Mouse (Mus musculus) liver (tissue): ENCODE measurements at regions not wholly inside any gene's neighbourhood (a gene's known extent, or its start where the extent isn't known, plus 50 kb on each side); places are given as distances from the start of the nearest gene placed in this dataset.
A peak's percentile ranks its signal among the peaks of the same experiment; 100 is the strongest.
"Not testable (repeated sequence)": the region's sequence is repeated elsewhere in the genome, so short reads cannot be mapped to it uniquely, and the experiment has no call there.

Experiments
- DNase-seq: peaks from one replicate; pipeline ENCODE4 v3.0.0-alpha.2; 2020; ENCODE audit warnings: mixed read lengths

DNA sequence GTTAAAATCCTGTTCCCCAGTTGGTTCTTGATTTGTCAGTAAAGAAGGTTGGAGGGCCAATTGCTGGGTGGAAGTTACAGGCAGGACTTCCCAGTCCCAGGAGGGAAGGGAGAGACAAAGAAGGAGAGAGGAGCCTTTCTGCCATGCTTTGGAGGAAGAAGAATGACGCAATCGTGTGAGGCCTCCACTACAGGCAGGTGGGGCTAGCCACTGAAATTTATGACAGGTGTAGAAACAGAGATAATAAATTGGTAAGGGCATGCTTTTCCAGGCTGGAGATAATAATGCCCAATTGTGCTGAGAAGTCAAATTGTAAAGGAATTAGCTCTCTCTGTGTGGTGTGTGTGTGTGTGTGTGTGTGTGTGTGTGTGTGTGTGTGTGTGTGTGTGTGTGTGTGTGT lies 135.0 kb upstream of the Zfp637 start:
- DNase-seq: no peak

DNA sequence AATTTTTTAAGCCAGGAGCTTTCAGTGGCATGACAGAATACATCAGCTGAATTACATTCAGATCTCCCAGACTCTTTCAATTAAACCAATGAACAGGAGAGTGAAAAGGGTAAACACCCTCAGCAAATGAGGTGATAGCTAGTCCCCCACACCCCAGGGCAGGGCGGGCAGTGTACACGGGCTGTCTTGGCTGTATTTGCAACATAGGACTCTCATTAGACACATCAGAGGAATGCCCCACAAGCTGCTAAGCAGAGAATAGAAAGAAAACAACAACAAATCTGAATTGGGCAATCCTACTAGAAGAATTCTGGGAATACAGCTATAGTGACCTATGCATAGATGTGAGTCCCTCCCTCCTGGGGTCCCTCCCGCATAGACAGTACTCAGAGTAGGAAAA lies 131.8 kb upstream of the Zfp637 start:
- DNase-seq: no peak

DNA sequence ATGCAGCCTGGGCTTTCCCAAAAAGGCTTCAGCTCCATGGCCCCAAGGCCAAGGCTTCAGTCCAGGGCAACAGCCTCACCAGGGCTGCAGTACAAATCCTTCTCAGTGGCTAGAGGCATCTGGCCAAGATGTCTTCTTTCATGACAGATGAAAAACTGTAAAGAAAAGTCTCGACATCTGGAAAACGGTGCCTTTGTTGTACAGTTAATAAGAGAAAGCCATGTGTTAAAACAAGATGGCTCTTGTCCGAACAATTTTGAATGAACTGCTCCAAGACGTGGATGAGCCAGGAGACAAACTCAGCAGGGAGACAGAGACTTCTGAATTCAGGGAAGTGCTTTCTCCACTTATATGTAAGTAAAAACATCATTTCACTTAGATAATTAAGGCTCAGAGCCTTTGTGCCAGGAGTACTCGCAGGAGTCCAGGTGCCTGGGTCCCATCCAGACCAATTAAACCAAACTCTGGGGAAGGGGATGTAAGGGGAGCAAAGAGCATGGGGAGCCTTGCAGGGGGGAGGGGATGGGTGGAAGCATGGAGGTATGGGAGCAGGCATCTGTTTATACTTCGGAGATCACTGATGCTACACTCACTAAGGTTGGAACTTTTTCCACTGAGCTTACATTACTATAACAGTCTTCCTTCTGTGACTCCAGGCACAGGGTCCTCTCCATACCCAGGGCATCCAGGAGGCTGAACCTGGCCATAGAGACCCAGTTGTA lies 125.8 kb upstream of the Zfp637 start:
- DNase-seq: no peak

DNA sequence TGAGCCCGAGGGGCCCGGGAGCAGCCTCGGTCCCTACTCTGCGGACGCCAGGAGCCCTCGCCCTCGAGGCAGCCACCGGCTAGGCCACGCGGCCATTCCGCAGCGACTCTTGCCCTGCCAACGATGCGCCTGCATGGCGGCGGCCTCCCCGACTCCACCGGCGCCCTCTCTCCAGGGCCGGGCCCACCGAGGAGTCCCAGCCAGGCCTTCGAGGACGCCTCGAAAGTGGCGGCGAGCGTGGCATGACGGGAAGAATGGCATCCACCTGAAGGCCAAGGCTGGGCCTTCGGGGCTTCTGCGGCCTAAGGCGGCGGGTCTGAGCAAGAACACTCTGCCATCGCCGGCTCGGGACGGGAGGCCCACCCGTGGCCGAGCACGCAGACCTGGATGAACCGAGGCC lies 124.6 kb upstream of the Zfp637 start:
- not testable (repeated sequence) for DNase-seq

DNA sequence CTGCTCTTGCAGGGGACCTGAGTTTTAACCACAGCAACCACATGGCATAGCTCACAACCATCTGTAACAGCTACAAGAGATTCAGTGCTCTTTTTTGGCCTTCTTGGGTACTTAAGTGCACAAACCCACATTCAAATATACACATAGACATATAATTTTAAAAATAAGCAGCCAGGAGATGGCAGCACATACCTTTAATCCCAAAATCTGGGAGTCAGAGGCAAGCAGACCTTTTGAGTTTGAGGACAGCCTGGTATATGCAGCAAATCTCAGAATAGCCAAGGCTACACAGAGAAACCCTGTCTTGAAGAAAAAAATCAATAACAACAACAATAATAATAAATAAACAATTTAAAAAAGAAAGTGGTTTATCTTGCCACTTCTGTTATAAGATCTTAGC lies 88.6 kb upstream of the Zfp637 start:
- not testable (repeated sequence) for DNase-seq

DNA sequence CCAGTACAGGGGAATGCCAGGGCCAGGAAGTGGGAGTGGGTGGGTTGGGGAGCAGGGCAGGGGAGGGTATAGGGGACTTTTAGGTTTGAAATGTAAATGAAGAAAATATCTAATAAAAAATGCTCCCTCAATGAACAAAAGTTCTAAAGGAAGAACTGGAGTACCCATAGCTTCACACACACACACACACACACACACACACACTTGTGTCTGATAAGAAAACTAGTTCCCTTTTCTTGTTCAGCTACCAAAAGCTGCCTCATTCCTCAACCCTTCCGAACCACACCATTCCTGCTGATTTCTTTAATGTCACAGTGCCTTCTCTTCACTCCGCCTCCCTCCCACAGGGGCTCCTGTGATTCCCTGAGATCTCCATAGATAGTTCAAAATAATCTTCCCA lies 85.3 kb upstream of the Zfp637 start:
- not testable (repeated sequence) for DNase-seq

DNA sequence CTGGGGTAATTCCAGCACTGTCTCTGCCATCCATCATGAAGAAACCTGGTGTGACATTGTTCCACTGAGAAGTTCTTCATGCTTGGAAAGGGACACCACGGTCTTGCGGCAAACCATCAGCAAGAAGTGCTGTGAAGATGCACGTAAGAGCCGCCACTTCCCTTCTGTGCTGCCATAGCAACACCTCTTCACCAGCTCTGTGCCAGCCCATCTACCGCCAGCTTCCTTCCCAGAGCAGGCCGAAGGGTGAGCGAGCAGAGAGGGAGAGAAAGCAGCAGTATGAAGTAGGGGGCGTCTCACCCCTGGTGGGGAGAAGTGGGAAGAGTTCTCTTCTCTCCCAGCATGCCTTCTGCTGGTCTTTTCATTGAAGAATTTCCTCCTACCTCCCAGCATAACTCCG lies 84.8 kb upstream of the Zfp637 start:
- DNase-seq: no peak

DNA sequence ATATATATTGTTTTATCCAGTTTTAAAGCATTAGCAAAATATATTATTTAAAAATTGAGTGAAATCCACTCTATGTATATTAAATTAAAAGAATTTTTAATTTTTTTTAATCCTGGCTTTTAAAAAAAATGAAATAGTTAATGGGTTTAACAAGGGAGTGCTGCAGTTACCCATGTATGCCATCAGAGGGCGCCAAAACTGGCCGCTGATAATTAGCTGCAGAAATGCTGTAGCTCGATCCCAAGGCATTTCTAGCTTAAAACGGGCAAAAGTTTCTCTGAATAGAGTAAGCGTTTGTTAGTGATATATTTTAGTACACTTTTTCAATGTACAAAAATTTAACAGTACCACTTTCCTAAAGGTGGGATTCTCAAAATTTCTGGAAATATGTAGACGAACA lies 82.5 kb upstream of the Zfp637 start:
- peak; percentile 38 for DNase-seq

DNA sequence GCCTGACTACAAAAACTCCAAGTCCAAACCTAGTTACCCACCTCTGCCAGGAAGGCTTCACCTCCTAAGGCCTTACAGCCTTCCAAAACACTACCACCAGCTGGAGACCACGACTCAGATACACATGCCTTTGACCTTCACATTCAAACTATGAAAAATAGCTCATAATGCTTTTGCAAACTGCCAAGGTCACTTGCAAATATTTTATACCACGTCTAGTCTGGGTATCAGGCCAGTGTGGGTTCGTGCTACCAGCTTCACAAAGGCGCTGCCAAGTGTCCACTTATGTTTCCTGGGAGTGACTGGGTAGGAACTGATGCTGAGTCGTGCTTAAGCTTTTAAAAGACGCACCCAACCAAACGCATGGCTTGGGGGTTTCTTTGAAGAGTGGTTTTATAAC lies 69.5 kb upstream of the Zfp637 start:
- DNase-seq: no peak

DNA sequence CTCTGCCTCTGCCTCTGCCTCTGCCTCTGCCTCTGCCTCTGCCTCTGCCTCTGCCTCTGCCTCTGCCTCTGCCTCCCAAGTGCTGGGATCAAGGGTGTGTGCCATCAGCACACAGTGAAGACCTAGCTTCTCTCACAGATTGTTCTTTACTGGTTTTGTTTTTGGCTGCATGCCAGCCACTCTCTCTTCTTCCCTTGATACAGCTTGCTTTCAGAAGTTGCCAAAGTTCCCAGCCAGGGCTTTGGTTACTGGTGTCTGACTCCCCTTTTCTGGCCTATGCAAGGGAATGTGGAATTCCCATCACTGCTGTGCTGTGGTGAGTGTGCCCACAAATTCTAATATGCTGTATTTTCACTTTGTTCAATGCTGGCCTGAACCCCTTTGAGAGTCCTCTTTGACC lies 68.6 kb upstream of the Zfp637 start:
- no peak for DNase-seq

DNA sequence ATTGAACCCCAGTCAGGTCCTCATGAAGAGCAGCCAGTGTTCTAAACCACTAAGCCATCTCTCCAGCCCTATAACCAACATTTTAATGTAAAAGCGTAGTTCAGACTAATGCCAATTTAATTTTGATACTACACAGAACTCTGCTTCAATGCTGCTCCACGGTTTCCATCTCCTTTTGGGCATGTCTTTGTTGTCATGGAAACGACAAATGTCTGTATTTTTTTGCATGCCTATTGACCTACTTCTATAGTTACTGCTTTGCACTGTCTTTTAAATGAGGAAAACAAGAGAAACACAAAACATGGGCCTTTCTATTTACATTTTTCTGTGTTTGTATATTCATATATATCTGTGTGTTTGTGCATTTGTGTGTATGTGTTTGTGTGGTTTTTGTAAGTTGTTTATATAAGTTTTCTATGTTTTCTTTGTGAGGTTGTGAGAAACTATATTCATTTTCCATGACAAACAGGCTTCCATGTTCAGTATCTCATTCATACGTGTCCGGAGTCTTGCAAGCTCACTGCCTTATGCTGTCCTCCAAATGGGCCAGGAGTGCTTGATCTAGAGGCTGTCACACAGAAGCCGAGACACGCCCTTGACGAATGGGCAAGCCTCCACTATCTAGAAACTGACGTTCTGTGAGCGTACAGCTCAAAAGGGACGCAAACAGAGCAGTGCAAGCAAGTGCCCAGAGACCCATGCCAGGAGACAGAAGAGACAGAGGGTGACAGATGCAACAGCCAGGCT lies 65.5 kb upstream of the Zfp637 start:
- DNase-seq: no peak

DNA sequence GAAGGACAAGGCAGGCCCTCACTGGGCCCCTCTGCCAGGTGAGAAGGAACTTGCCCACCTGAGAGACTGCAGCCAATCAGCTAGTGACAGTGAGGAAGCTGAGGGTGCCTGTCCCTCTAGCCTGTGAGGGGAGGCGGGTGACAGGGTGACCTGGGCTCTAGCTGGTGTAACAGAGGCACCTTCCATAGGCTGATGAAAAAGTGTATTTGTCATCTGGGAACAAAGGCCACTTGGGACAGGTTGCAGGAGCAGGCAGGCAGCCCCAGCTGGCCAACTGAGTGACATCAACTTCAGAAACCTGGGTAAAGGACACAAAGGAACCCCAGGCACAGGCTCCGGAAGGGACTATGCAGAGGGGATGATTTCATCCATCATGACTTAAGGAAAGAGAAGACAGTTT lies 63.0 kb upstream of the Zfp637 start:
- DNase-seq: peak; percentile 8

DNA sequence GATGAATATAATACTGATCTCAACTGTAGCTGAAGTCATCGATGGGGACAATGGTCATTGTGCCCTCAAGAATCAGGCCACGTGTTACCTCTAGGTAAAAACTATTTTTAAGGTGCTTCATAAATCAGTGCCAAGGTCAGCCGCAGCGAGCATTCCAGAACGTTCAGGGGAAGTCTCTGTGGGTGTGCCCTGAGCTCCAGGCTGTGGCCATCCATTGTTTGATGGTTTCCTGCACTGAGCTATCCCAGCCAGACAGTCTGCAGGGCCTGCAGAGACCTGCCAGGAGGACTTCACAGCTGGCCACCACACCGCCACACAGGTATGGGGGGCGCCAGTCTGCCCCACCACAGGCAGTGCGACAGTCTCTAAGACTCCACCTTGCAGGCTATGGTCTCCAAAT lies 62.5 kb upstream of the Zfp637 start:
- DNase-seq: no peak

DNA sequence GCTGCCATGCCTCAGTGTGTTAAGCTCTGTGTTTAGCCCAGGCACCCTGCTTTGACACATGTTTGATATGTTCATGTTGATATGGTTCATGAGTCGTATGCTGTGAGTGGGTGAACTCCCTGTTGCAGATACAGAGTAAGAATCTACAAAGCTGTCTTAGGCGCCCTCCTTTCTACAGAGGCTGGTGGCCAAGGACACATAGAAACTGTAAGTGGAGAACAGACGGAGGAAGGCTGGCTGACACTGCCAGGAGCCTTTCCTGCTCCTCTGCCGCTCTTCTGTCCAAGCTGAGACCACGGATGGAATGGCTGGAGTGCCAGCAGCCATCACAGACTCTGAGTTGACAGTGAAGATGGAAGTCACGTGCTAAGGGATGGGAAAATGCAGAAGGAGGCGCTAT lies 62.0 kb upstream of the Zfp637 start:
- no peak for DNase-seq

DNA sequence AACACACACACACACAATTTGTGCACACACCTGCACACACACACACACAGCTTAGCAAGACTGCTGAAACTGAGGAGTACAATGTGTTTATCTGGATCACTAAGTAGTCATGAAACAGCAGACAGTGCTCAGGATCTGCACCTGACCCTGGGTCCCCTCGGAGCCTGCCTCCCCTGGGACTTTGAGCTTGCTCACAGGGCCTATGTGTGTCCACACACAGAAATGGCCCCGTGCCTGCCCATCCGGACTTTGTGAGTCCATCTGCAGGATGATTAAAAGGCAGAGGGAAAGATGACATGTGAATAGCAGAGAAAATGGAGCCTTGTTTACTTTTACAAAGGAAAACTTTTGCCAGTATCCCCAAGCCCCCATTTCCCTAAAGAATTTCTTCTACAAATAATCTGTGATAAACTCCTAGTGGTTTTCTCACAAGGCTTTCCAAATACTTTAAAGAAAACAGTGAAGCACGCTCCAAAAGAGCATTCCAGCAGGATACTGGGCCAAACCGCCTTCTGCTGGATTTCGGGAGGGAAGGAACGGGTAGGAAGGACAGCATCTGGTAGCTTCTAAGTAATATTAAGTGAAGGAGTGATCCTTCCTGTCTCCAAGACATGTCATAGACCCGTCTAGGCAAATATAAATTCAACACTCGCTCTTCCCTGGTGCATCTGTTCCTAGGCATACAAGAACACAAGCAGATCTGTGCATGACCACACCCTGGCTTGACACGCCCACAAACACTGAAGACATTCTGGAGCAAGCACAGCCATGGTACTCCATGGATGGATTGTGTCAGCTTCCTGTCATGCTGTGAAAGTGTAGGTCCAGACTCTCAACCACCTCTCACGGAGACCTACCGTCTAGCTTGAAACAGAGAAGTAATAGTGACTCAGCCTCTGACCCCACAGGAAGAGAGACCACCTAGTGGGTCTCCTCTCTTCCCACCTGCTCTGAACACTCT lies 52.1 kb upstream of the Zfp637 start:
- no peak for DNase-seq

DNA sequence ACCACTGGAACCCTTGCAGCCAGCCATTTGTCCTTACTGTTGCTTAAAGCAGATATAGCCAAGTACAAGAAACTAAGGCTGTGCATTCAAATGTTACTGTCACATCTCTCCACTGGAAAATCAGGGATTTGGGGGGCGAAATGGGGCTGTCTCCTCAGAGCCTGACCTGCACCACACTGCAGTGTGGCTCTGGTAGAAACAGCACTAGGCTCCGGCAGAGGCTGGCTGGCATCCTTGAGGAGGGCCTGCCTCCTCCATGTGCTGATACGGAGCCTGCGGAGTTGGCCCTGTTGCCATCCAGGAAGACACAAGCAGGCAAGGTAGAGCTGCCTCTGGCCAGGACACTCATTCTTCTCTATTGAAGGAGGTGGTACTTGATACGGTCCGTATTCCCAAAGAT lies 50.4 kb upstream of the Zfp637 start:
- no peak for DNase-seq
